Mouse (Mus musculus) spleen, adult 10 weeks (tissue): ENCODE data around the gene Orc3. TPM values are rescaled to one million over a fixed set of nuclear protein-coding genes. Genes with fewer than 3 reads are reported as not detected.

Source experiments
- polyA plus RNA-seq: library from polyadenylated mRNA; stranded (reverse); fragments of 350-450 nt; fragmentation: Illumina TruSeq; extraction: RNeasy Lipid Tissue Mini Kit (QIAGEN cat#74804); gene quantifications from one replicate; pipeline ENCODE4 v1.2.3, GENCODE M21; 2015; ENCODE audit warnings: low replicate concordance; ENCODE audit not compliant: insufficient read depth

Orc3 gene
- 104 TPM for polyA plus RNA-seq

DNA sequence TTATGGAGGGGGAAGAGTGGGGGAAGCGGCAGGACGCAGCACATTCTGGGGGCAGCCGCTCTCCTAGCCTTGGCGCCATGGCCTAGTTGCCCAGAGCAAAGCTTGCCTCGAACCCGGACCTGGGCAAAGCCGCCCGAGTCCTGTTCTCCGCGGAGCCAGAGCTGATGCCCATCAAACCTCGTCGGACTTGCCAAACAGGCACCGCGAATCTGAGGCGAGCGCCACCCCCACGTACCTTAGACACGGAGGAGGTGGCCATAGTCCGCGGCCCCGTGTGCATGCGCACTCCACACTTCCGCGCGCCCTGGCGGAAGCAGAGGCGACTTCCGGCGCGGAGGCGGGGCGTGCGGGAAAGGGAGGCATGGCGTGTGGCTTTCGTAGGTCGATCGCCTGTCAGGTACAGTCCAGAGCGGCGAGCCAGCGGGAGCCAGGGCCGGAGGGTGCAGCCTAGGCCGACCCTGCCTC is at the start of gene Orc3, which contains the start of gene Rars2:
TSS of gene Orc3 (minus strand) at position 315 of the 465 bp plus-strand sequence.
TSS of gene Rars2 (plus strand) at position 328 of the 465 bp plus-strand sequence.

DNA sequence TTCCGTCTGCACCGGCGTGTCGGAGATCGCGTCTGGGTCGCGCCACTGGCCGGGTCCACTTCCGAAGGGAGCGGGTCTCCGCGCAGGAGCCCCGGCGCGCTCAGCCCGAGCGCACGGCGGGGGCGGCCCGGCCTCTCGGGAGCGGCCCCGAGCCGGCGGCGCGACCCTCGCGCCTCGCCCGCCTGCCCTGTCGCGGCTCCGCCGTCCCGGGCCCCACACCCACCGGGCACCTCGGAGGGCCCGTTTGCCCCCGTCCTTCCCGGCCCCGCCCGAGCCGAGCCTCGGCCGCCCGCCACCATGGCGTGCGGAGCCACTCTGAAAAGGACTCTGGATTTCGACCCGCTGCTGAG is 64.0 kb downstream of the Orc3 start, which contains the start of gene Akirin2:
TSS of gene Akirin2 (plus strand) at position 190 of the 350 bp plus-strand sequence.

Other genes starting within 250 kb of the Orc3 start
- gene Akirin2, start 64.0 kb downstream of the Orc3 start, polyA plus RNA-seq: 91.8 TPM
- gene Rars2, start within 50 bp of the Orc3 start, polyA plus RNA-seq: 37.4 TPM
- gene Slc35a1, start 72.5 kb upstream of the Orc3 start, polyA plus RNA-seq: 35.2 TPM
- gene Cfap206, start 115.3 kb upstream of the Orc3 start, polyA plus RNA-seq: not detected
- not detected for gene Gm136, start 141.3 kb upstream of the Orc3 start, polyA plus RNA-seq
- 36.8 TPM for gene Smim8, start 163.5 kb upstream of the Orc3 start, polyA plus RNA-seq